Mouse (Mus musculus): ENCODE results near the gene Plp2. TPM values are rescaled to one million over a fixed set of nuclear protein-coding genes. Genes with fewer than 3 reads are reported as not detected.
"Not testable (repeated sequence)": the region's sequence is repeated elsewhere in the genome, so short reads cannot be mapped to it uniquely, and the experiment has no call there.

Gene Plp2
- total RNA-seq (2022): 1 to 10 TPM; 4.6 to 7.8 (median 6.0) TPM

DNA sequence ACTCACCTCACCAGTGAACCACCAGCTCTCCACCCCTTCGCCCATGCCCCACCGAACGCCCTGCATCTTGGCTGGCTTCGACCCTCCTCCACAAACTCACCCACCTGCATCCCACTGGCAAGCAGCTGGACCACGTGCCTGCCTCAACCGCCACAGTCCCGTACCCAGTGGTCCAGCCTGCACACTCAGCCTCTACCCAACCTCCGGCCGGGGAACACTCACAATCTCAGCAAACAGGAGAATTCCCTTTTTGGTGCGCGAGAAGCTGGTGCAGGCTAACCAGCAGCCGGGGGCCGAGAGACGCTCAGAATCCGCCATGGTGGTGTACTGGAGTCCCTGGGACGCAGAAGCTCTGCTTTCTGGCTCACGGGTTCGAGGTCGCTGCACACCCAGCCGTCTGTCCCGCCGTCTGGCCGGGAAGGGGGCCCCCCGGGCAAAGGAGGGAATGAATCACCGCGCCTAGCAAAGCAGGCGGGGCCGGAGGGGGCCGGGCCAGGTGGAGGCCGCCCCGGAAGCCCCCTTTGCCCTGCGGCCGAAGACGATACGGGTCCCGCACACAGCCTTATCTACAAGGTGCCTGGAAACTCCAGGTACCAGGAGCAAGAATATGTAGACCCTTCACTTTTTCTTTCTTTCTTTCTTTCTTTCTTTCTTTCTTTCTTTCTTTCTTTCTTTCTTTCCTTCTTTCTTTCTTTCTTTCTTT lies at the start of gene Plp2:
TSS of gene Plp2 (minus strand) at position 470 of the 703 bp plus-strand sequence.
- DNase-seq (ENCODE audit: low spot score in 2 of 2): no peak

DNA sequence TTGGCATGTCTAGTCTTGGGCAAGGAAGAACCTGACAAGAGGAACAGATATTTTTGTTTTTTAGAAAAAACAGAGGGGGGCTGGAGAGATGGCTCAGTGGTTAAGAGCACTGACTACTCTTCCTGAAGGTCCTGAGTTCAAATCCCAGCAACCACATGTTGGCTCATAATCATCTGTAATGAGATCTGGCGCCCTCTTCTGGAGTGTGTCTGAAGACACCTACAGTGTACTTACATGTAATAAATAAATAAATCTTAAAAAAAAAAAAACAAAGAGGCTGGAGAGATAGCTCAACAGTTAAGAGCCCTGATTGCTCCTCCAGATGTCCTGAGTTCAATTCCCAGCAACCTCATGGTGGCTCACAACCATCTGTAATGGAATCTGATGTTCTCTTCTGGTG lies 44.9 kb upstream of the Plp2 start:
- DNase-seq (ENCODE audit: low spot score in 2 of 2): not testable (repeated sequence)

DNA sequence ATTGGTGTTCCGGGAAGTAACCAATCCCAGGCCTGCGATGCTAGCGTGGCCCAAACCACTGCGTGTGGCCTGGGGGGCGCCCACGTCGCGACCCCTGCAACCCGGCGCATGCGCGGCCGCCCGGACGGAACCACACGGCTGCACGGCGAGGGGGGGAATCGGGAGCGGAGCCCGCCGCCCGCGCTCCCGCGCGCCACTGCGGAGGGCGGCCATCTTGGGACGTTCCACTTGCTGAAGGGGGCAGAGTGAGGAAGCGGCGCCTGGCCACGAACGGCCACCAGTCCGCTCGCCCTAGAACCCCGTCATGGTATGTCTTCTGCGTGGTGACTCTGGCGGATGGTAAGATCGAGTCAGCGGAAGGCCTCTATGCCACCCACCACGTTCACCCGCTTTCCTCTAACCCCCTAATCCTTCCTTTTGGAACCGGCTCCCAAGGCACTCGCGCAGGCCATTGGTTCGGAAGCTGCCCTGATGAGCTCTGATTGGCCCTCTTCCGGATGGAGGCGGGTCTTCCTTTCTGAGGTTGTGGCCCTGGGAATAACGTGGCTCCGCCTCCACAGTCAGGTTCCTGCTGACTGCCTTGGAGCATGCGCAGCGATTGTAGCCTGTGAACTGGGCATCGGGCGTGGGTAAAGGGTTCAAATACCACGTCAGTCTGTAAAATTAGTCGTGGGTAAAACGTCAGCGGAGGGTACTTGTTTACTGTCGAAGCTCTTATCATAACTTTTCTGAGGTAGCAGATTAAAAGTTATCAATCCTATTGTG lies 43.1 kb upstream of the Plp2 start, which contains the start of gene Wdr45:
TSS of gene Wdr45 (plus strand) at position 199 of the 765 bp plus-strand sequence.
- DNase-seq (ENCODE audit: low spot score in 2 of 2): peak; percentile 94 to 96

DNA sequence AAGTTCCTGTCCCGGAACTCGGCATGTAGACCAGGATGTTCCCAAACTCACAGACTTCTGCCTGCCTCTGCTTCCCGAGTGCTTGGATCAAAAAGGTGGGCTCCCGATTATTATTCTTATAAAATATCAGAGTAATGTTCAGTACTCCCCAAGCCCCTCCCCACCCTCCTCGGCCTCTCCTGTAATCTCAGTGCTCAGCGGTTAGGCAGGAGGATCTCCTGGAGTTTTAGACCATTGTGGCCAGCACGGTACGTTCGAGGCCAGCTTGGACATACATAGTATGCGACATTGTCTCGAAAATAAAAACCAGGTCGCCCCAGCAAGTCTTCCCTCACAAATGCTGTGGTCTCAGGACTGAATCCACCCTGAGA lies 42.6 kb upstream of the Plp2 start:
- DNase-seq (ENCODE audit: low spot score in 2 of 2): not testable (repeated sequence)

DNA sequence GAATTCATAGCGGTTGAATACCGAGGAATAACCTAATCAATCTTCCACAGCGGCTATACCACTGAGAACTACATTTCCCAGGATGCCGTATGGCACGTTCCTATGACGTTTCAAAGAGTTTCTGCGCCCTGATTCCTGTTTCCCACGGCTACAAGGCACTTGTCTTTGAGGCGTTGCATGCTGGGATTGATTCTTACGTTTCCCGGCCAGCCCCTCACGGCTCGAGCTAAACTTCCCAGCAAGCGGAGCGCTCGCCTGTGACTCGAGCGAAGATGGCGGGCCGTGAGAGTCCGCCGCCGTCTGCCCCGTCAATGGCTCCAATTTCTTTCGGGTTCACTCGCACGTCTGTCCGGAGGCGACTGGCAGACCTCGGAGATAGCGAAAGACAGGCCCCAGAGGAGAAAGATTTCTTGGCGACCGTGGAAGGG lies 25.8 kb upstream of the Plp2 start, which contains the start of gene Gpkow:
TSS of gene Gpkow (plus strand) at position 178 of the 428 bp plus-strand sequence.
- peak; percentile 77 to 85 for DNase-seq (ENCODE audit: low spot score in 2 of 2)

DNA sequence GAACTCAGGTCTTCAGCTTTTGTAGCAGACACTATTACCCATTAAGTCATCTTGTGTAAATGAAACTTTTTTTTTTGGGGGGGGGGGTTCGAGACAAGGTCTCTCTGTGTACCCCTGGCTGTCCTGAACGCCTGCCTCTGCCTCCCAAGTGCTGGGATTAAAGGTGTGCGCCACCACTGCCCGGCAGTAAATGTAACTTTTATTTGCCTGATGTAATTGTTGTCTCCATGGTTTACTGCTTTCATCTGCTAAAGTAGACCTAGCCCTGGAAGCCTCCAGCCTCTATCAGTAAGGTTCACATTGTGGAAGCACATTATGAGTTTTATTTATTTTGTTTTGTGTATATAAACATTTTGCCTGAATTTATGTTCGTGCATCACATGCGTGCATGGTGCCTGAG lies 25.3 kb upstream of the Plp2 start:
- no peak for DNase-seq (ENCODE audit: low spot score in 2 of 2)

DNA sequence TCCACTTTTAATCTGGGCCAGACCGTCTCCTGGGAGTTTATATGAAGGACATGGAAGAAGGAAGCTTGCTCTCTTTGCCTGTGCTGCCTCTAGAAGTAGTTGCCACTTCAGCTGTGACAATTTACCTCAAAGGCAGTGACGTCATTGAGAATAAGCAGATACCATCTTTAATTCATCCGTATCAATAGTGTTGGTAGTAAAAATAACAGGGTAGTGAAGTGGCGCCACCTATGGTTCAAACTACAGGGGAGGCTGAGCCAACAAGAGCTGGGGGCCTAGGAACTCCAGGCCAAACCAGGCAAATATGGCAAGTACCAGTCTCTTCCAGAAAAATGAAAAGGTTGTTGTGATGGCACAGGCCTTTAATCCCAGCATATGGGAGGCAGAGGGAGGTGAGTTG lies 21.7 kb upstream of the Plp2 start:
- DNase-seq (ENCODE audit: low spot score in 2 of 2): no peak

DNA sequence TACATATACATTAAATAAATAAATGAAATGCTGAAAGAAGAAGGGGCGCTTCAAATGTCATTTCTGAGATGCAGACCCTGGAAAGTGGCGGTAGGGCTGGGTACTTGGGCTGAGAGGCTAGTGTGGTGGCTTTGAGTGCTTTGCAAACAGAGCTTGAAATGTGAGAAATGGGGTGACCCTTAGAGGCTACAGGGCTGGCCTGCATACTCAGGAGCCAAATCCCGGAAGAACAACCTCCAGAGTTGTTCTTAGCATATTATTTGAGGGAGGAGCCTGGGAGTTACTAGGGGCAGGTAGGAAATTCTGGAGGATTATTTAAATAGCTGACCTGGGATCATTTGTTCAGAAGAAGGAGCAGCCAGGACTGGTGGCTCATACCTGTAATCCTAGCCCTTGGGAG lies 19.3 kb upstream of the Plp2 start:
- no peak for DNase-seq (ENCODE audit: low spot score in 2 of 2)

DNA sequence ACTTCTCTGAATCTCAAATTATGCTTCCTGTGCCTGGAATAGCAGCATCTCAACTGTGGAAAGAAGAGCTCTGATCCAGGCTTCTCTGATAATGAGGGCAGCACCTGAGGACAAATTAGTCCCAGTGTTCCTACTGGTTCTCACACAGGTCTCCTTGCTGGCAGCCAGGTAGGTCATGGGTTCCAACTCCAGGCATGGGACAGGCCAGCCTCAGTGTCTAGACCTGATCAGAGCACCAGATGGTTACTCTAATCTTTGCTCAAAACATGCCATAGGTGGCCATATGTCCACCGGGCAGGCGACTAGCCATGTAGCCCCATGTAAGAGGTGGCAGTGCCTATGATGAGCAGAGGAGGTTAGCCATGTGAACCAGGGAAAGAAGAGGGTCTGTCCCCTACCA lies 17.1 kb upstream of the Plp2 start:
- DNase-seq (ENCODE audit: low spot score in 2 of 2): no peak

DNA sequence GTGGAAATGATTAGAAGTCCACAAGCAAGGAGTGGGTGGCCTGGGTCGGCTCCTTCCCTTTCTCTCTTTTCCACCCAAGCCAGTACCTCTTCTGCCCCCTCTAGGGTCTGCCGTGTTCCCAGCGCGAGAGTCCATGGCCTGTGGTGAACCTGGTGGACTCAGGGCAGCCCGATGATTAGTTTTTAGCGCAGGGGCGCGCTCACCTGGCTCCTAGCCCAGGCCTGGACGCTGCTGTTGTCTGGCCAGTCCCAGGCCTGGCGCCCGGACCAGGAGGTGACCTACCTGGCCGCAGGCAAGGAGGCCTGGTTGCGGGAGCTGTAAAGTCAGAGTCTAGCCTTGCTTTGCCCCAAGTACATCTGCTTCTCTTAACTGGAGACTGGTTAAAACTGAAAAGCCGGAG lies 9.7 kb upstream of the Plp2 start, which contains the start of gene Magix:
TSS of gene Magix (minus strand) at position 388 of the 400 bp plus-strand sequence.
- no peak for DNase-seq (ENCODE audit: low spot score in 2 of 2)

DNA sequence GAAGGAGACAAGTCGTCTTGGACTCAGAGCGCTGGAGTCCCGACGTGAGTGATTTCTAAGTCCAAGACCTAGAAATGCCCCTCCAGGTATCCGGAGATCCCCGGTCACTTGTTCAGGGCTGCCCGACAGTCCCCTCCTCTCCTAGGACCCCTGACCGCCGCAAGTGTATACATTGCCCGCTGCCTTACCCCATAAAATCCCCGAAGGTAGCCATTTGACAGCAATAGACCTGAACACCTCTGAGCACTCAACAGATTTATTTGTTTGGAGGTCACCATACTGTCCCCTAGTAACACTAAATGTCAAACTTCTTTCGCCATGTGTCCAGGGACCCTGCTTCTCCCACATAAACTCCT lies 8.8 kb upstream of the Plp2 start:
- no peak for DNase-seq (ENCODE audit: low spot score in 2 of 2)

DNA sequence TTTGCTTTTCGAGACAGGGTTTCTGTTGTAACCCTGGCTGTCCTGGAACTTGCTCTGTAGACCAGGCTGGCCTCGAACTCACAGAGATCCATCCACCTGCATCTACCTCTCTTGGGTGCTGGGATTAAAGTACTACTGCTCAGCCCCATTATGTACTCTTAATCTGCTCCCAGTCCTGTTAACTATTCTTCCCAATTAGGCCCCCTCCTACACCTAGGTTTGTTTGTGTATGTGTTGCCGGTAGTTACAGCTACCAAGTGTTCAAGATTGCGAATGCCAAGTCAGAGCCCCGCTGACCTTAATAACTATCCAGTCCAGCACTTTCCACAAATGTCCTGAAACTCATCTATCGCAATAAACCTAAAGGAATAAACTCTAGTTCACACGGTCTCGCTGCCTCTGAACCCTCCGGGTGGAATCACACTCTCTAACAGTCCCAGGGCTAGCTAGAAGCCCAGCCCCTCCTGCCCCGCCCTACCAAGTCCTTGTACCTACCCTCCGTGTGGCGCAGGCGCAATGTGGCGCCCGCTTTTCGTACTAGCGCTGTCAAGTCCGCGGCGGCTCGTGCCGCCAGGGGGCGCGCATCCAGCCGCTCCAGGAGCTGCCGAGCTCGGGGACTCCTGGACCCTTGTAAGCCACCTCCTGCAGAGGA lies 8.3 kb upstream of the Plp2 start:
- peak; percentile 56 to 84 for DNase-seq (ENCODE audit: low spot score in 2 of 2)

DNA sequence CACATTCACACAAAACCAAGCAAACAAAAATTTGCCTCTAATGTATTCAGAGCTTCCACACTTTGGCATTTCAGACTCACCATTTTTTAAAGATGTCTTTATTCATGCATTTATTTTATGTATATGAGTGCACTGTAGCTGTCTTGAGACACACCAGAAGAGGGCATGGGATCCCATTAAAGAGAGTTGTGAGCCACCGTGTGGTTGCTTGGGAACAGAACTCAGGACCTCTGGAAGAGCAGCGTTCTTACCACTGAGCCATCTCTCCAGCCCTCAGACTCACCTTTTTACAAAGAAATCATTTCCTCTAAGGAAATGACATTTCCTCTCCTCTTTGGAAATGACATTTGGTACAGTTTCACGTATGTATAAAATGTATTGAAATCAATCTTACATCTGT lies 7.8 kb upstream of the Plp2 start:
- no peak for DNase-seq (ENCODE audit: low spot score in 2 of 2)

DNA sequence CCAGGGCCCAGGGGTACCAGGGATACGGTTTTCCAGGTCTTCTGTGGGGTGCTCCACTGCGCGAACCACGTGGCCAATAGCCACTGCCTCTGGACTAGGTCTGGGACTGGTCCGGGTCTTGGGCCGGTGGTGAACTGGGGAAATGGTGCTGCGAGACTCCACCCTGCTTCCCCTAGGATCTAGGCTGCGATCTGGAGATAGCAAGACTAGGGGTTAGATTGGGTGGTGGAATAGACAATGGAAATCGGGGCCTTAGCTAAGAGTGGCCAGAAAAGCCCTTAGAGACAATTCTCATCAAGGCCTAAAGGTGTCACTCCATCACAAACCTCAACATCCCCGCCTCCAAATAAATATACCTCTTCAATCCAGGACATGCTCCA lies 3.8 kb upstream of the Plp2 start:
- DNase-seq (ENCODE audit: low spot score in 2 of 2): no peak

DNA sequence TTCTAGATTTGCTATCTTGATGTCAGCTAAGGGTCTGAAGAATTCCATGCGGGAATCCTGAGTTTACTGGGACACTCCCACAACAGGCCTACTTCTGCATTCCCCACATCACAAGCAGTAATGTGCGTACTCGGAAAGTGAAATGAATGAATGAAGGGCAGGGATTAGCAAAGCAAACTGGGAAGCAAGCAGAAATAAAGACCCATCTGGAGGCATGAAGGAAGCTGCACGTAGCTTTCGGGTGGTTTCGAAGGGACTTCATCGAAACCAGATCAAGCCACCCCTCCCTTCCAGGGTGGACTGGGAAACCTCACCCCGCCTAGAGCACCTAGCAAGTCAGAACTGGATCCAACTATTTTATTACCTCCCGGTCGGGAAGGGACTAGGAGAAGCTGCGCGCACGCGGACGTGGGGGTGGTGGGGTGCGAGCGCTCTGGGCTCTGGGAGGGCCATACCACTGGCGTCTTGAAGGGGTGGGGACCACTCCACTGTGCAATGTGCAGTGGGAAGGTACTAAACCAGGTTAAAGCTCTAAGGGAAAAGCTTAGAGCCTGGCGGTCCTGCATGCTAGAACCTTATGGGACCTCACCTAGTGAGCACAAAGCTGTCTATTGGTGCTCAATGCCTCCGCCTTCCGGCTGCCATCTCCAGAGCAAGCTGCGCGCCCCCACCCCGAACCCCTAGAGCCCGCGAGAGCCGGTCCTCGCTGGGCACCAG lies 3.3 kb upstream of the Plp2 start:
- DNase-seq (ENCODE audit: low spot score in 2 of 2): no peak

DNA sequence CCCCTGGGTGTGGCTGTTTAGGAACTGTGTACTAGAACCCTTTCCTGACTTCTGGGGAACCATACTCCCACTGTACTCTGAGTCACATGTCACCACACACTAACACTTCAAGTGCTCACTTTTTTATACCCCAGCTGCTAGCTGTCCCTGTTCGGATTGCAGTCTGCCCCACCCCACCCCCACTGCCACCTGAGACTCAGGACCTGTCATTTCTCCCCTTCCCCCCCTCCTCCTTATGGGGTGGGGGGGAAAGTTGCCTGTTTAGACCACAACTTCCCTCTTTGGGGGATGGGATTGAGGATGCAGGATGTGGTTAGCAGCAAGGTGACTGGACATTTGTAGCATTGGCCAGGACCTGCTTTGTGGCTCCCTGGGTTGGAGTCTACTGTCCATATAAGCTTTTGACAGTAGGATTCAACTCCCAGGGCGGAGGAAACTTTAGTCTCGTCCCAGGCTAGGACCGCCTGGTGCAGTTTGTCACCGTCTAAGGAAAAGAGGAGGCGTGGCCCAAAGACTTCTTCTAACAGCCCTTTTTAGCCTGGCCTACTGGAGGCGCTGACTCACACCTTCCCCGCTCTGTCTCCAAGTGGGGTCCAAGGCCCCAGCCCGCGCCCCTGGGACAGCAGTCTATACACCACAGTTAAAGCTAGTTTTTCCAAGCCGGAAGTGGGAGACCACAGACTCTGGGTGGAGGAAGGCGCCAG lies 2.5 kb upstream of the Plp2 start:
- no peak for DNase-seq (ENCODE audit: low spot score in 2 of 2)

DNA sequence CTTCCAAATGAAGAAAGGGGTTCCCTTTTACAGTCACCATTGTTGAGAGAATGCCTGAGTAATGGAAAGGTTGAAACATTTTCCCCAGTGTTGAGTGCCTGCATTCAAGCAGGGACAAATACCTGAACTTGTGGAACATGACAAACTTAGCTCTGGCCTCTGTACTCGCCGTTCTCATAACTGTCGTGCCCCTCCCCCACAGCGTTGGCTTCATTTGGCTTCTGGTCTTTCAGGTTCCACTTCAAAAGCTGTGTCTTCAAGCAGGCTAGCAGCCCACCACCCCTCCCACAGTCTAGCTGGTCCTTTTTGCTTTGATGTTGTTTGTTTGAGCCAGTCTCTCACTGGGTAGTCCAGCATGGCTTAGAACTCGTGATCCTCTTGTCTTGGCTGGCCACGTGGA lies 1.5 kb upstream of the Plp2 start:
- DNase-seq (ENCODE audit: low spot score in 2 of 2): no peak

DNA sequence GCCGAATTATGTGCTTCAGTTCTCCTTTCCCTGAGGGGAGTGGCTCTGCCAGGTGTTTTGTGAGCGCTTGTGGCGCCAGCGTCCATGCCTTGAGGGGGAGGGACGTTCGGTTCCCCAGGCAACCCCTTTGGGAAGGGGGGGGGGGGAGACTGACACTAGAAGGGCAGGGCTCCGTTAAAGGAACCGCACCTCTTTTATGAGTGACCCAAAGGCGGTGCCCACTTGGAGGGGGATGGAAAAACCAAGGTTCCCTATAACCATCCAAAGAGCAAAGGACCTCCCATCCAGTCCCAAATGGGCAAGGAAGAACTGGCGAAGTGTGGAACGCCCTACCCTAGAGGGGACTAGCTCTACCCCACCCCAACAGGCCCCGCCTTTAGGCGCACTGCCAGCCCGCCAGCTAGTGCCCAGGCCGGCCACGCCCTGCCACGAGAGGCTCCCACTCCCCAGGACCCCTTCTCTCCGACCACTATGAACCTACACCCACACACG lies 754 bp downstream of the Plp2 start:
- DNase-seq (ENCODE audit: low spot score in 2 of 2): no peak

DNA sequence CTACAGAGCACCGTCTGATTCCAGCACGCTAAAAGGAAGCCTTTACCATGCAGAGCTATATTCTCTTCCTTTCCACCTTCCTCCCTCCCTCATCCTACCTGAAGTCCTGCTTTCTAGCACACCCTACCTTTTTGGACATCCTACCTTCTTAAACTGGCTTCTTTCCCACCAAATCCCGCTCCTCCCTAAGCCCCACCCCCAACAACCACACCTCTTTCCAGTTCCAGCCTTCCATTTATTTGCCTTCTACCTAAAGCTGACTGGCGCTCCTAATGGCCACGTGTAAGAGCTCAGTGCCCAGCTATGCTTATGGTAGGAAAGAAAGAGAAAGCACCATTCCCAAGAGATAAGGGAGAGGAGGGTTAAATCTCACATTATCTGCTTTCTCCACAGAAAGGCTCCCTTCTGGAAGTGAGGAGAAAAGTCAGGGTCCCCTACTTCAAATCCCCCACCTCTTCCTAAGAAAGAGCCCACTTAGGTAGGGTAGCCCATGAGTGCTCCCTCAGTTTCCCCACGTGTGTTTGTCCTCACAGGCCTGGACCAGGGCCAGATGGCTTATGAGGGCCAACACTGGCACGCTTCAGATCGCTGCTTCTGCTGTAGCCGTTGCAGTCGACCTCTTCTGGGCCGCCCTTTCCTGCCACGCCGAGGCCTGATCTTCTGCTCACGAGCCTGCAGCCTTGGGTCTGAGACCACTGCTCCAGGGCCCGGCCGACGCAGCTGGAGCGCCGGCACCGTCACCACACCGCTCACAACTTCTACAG lies 5.3 kb downstream of the Plp2 start:
- no peak for DNase-seq (ENCODE audit: low spot score in 2 of 2)

DNA sequence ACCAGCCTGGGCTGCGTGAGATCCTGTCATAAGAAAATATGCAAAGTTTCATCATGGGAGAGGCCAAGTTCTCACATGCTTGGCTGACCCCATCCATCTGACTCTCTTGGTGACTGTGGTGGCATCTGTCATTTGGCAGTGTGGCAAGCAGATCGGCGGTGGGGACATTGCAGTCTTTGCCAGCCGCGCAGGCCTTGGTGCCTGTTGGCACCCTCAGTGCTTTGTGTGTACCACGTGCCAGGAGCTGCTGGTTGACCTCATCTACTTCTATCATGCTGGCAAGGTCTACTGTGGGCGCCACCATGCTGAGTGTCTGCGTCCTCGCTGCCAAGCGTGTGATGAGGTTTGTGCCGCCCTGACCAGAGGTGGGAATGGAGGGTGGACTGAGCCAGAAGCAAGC lies 6.4 kb downstream of the Plp2 start:
- no peak for DNase-seq (ENCODE audit: low spot score in 2 of 2)
